In the genomic region with DNA sequence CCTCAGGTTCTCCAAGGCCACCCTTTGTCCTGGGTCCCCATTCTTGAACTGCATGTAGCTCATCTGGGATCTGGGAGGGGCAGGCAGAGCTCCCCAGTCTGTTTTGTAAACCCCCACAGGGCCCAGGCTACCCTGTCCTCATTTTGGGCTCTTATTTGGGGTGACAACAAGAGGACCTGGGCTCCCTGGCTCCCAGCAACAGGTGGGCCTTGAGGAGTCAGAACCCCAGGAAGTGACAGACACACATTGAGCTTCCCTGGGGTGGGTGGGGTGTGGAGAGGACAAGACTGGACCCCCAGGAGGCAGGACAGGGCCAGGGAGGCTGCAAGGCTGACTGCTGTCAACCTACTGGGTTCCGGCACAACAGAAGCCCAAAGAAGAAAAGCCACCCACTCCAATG, we compare ENCODE assay signal across 8 mouse cellular contexts. TPM values are rescaled to one million over a fixed set of nuclear protein-coding genes. Genes with fewer than 3 reads are reported as not detected.
DNase-seq lines count a peak whose midpoint lies in the region; ATAC-seq and TF ChIP-seq lines count a peak whose summit lies in the region.

No protein-coding gene starts in this region.

- DNase-seq in cerebellum, adult 11-12 months: peak; percentile 74
- no peak for DNase-seq in cerebellum, adult 11 months
- DNase-seq in lung, postnatal 0 days (ENCODE audit: low spot score): no peak
- no peak for DNase-seq in lung, postnatal 4 days
- no peak for DNase-seq in right cerebral cortex, postnatal 25 days
- no peak for DNase-seq in spleen, postnatal 10 days (ENCODE audit: low spot score in 2 of 2)

- peaks cover 23% of the 10 kb centered on the region; the same call in 1 of the 2 replicates for H3K4me1 ChIP-seq in lung, postnatal 0 days (ENCODE audit: insufficient read depth, low read depth, low read length)
- peaks cover 33% of the 10 kb centered on the region for H3K4me1 ChIP-seq in limb, embryonic 13.5 days
- H3K4me1 ChIP-seq in stomach, embryonic 15.5 days: peaks cover 36% of the 10 kb centered on the region

- H3K9me3 ChIP-seq in lung, postnatal 0 days (ENCODE audit: low read length): no peaks in the 10 kb centered on the region
- H3K9me3 ChIP-seq in limb, embryonic 13.5 days: no peaks in the 10 kb centered on the region
- H3K9me3 ChIP-seq in stomach, embryonic 15.5 days: no peaks in the 10 kb centered on the region

- H3K4me2 ChIP-seq in lung, postnatal 0 days (replicated peaks; ENCODE audit: low read depth, low read length): peak overlapping the region; percentile 96
- H3K4me2 ChIP-seq in limb, embryonic 13.5 days (replicated peaks): peak overlapping the region; percentile 98
- H3K4me2 ChIP-seq in stomach, embryonic 15.5 days: peak overlapping the region; percentile 88

- no peak for TF ChIP-seq EP300 in lung, postnatal 0 days (IDR thresholded peaks at IDR 0.05)

- no peak for ATAC-seq in lung, postnatal 0 days
- ATAC-seq in limb, embryonic 13.5 days (ENCODE audit: low FRiP score, low read depth): no peak
- no peak for ATAC-seq in stomach, embryonic 15.5 days (ENCODE audit: insufficient read depth, low FRiP score, low read depth)

- no peaks in the 10 kb centered on the region for H3K27me3 ChIP-seq in lung, postnatal 0 days (replicated peaks; ENCODE audit: insufficient read depth, low read length)
- H3K27me3 ChIP-seq in limb, embryonic 13.5 days: no peaks in the 10 kb centered on the region
- H3K27me3 ChIP-seq in stomach, embryonic 15.5 days (replicated peaks): no peaks in the 10 kb centered on the region

- peak overlapping the region; percentile 82 for H3K9ac ChIP-seq in lung, postnatal 0 days (replicated peaks; ENCODE audit: low read depth)
- peak overlapping the region; percentile 98 for H3K9ac ChIP-seq in limb, embryonic 13.5 days
- H3K9ac ChIP-seq in stomach, embryonic 15.5 days: peak overlapping the region; percentile 80; the same call in 1 of the 2 replicates

- no peaks in the 10 kb centered on the region for H3K36me3 ChIP-seq in lung, postnatal 0 days (ENCODE audit: insufficient read depth, low read length)
- H3K36me3 ChIP-seq in limb, embryonic 13.5 days: peaks cover 25% of the 10 kb centered on the region
- 0 out of 2 replicates have a peak, but pooled peaks cover 4% of the 10 kb centered on the region for H3K36me3 ChIP-seq in stomach, embryonic 15.5 days

- TF ChIP-seq CTCF in lung, postnatal 0 days (IDR thresholded peaks at IDR 0.05): no peak

- 56% methylated on average over 1 of the region's 1 CpGs for WGBS in lung, postnatal 0 days
- 78% methylated on average over 1 of the region's 1 CpGs for WGBS in limb, embryonic 13.5 days
- WGBS in stomach, embryonic 15.5 days: 77% methylated on average over 1 of the region's 1 CpGs

- H3K4me3 ChIP-seq in lung, postnatal 0 days (ENCODE audit: low read depth, low read length): peak overlapping the region; percentile 82; the same call in 1 of the 2 replicates
- H3K4me3 ChIP-seq in limb, embryonic 13.5 days: peak overlapping the region; percentile 99
- peak overlapping the region; percentile 77 for H3K4me3 ChIP-seq in stomach, embryonic 15.5 days (replicated peaks)

- H3K27ac ChIP-seq in lung, postnatal 0 days (ENCODE audit: low read length): 0 out of 2 replicates have a peak overlapping the region, but pooled peaks have one; percentile 45
- H3K27ac ChIP-seq in limb, embryonic 13.5 days: no peak overlapping the region
- H3K27ac ChIP-seq in stomach, embryonic 15.5 days: no peak overlapping the region

RNA-seq across cellular contexts. Expression of a gene that starts 1.4 kb away (rescaled TPM):
- 62.5 and 63.2 TPM in 2 replicates for polyA plus RNA-seq in lung, postnatal 0 days (2015; fragmentation: Nextera tagmentation; extraction: Ambion mirVana)
- polyA plus RNA-seq in limb, embryonic 13.5 days (2015; fragmentation: Nextera tagmentation; extraction: Ambion mirVana): 89.8 and 89.9 TPM in 2 replicates
- polyA plus RNA-seq in stomach, embryonic 15.5 days (2015; fragmentation: Nextera tagmentation; extraction: Ambion mirVana): 113 and 134 TPM in 2 replicates

RNA-seq across cellular contexts. Expression of a gene that starts 15.7 kb away (rescaled TPM):
- 467 and 473 TPM in 2 replicates for polyA plus RNA-seq in lung, postnatal 0 days (2015; fragmentation: Nextera tagmentation; extraction: Ambion mirVana)
- polyA plus RNA-seq in limb, embryonic 13.5 days (2015; fragmentation: Nextera tagmentation; extraction: Ambion mirVana): 477 and 492 TPM in 2 replicates
- polyA plus RNA-seq in stomach, embryonic 15.5 days (2015; fragmentation: Nextera tagmentation; extraction: Ambion mirVana): 692 and 697 TPM in 2 replicates

RNA-seq across cellular contexts. Expression of a gene that starts 19.6 kb away (rescaled TPM):
- 4.2 and 4.6 TPM in 2 replicates for polyA plus RNA-seq in lung, postnatal 0 days (2015; fragmentation: Nextera tagmentation; extraction: Ambion mirVana)
- 1.6 and 1.9 TPM in 2 replicates for polyA plus RNA-seq in limb, embryonic 13.5 days (2015; fragmentation: Nextera tagmentation; extraction: Ambion mirVana)
- polyA plus RNA-seq in stomach, embryonic 15.5 days (2015; fragmentation: Nextera tagmentation; extraction: Ambion mirVana): 4.4 and 5.8 TPM in 2 replicates

RNA-seq across cellular contexts. Expression of a gene that starts 30.7 kb away (rescaled TPM):
- 29.9 and 37.0 TPM in 2 replicates for polyA plus RNA-seq in lung, postnatal 0 days (2015; fragmentation: Nextera tagmentation; extraction: Ambion mirVana)
- polyA plus RNA-seq in limb, embryonic 13.5 days (2015; fragmentation: Nextera tagmentation; extraction: Ambion mirVana): 68.8 and 69.8 TPM in 2 replicates
- 28.8 and 35.6 TPM in 2 replicates for polyA plus RNA-seq in stomach, embryonic 15.5 days (2015; fragmentation: Nextera tagmentation; extraction: Ambion mirVana)

RNA-seq across cellular contexts. Expression of a gene that starts 43.7 kb away (rescaled TPM):
- polyA plus RNA-seq in lung, postnatal 0 days (2015; fragmentation: Nextera tagmentation; extraction: Ambion mirVana): 19.0 and 19.3 TPM in 2 replicates
- polyA plus RNA-seq in limb, embryonic 13.5 days (2015; fragmentation: Nextera tagmentation; extraction: Ambion mirVana): 0.28 and 0.53 TPM in 2 replicates
- 1.4 and 1.6 TPM in 2 replicates for polyA plus RNA-seq in stomach, embryonic 15.5 days (2015; fragmentation: Nextera tagmentation; extraction: Ambion mirVana)
